13 mouse cellular contexts compared by ENCODE assay signal in the genomic region with DNA sequence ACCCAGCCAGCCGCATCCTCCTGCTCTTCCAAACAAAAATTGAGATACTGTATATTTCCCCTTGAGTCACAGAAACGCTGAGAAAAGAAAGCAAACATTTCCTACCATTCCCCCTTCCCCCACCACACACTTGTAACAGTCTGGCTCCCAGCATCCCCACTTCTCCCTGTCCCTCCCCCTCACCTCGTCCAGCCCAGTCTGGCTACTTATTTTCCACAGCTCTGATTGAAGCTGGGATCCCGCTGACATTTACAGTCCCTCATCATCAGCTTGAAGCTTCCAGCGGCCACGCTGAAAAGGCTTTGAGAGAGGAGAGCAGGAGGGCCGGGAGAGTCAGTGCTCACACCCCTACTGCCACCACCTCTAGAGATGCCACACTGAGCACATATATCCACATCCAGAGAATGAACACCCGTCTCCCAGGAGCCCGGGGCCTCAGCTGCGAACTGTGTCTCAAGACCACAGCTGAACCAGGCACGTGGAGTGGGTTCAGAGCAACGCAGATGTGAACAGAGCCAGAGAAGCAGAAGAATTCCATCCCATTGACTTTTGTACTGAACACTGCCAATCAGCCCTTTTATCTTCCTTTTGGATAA.
DNase-seq lines count a peak whose midpoint lies in the region; ATAC-seq lines count a peak whose summit lies in the region.
"Had no signal": no experiment of that assay in that cellular context is flagged by ENCODE, and none has a peak within 500 bp of the region (broad histone marks: within the 10 kb centered on the region; RNA-seq: fewer than 3 reads in every experiment).

No protein-coding gene starts in this region.

- no peak for DNase-seq in kidney, adult 11 months
- no peak for DNase-seq in thymus, postnatal 10 days (ENCODE audit: low spot score in 2 of 2)
- DNase-seq in cerebellum, adult 18-20 months, result no peak
- DNase-seq in spleen, adult 18-20 months, result no peak
- DNase-seq: cerebellum, adult 9-11 months; kidney, postnatal 25 days; liver, postnatal 0 days had no signal

- 15% methylated on average over 12 of the region's 12 CpGs for WGBS in kidney, embryonic 15.5 days
- WGBS in forebrain, embryonic 13.5 days, result 14% methylated on average over 12 of the region's 12 CpGs
- WGBS in hindbrain, embryonic 15.5 days, result 8% methylated on average over 12 of the region's 12 CpGs
- WGBS in neural tube, embryonic 13.5 days, result 4% methylated on average over 12 of the region's 12 CpGs

- no peaks in the 10 kb centered on the region for H3K36me3 ChIP-seq in kidney, embryonic 15.5 days
- no peaks in the 10 kb centered on the region for H3K36me3 ChIP-seq in forebrain, embryonic 13.5 days (ENCODE audit: poor library complexity, severe bottlenecking)
- no peaks in the 10 kb centered on the region for H3K36me3 ChIP-seq in hindbrain, embryonic 15.5 days
- no peaks in the 10 kb centered on the region for H3K36me3 ChIP-seq in neural tube, embryonic 13.5 days
- H3K36me3 ChIP-seq: limb, embryonic 12.5 days had no signal

- no peak overlapping the region for H3K9ac ChIP-seq in kidney, embryonic 15.5 days
- 0 out of 2 replicates have a peak overlapping the region, but pooled peaks have one; percentile 3 for H3K9ac ChIP-seq in forebrain, embryonic 13.5 days
- no peak overlapping the region for H3K9ac ChIP-seq in hindbrain, embryonic 15.5 days
- H3K9ac ChIP-seq in neural tube, embryonic 13.5 days, result peak overlapping the region; percentile 39; the same call in 1 of the 2 replicates
- H3K9ac ChIP-seq: limb, embryonic 12.5 days; liver, postnatal 0 days had no signal

- H3K9me3 ChIP-seq in kidney, embryonic 15.5 days (replicated peaks), result no peaks in the 10 kb centered on the region
- H3K9me3 ChIP-seq in forebrain, embryonic 13.5 days (replicated peaks), result no peaks in the 10 kb centered on the region
- H3K9me3 ChIP-seq in hindbrain, embryonic 15.5 days, result no peaks in the 10 kb centered on the region
- no peaks in the 10 kb centered on the region for H3K9me3 ChIP-seq in neural tube, embryonic 13.5 days
- H3K9me3 ChIP-seq: limb, embryonic 12.5 days had no signal

- peaks cover 46% of the 10 kb centered on the region for H3K4me1 ChIP-seq in kidney, embryonic 15.5 days
- H3K4me1 ChIP-seq in forebrain, embryonic 13.5 days, result peaks cover 47% of the 10 kb centered on the region
- peaks cover 44% of the 10 kb centered on the region for H3K4me1 ChIP-seq in hindbrain, embryonic 15.5 days (replicated peaks)
- H3K4me1 ChIP-seq in neural tube, embryonic 13.5 days (replicated peaks), result peaks cover 85% of the 10 kb centered on the region

- peak; percentile 34; the same call in 1 of the 2 replicates for ATAC-seq in kidney, embryonic 15.5 days (replicated peaks; ENCODE audit: low FRiP score)
- peak; percentile 60 for ATAC-seq in forebrain, embryonic 13.5 days
- no peak for ATAC-seq in hindbrain, embryonic 15.5 days (ENCODE audit: low FRiP score, low read depth)
- peak; percentile 60 for ATAC-seq in neural tube, embryonic 13.5 days (ENCODE audit: low read depth)
- ATAC-seq: inflammation-experienced regulatory T-cells, adult 6 months; liver, postnatal 0 days had no signal

- H3K4me2 ChIP-seq in kidney, embryonic 15.5 days, result no peak overlapping the region
- 0 out of 2 replicates have a peak overlapping the region, but pooled peaks have one; percentile 4 for H3K4me2 ChIP-seq in forebrain, embryonic 13.5 days
- H3K4me2 ChIP-seq in hindbrain, embryonic 15.5 days, result no peak overlapping the region
- peak overlapping the region; percentile 6 for H3K4me2 ChIP-seq in neural tube, embryonic 13.5 days
- H3K4me2 ChIP-seq: limb, embryonic 12.5 days had no signal

- peaks cover 5% of the 10 kb centered on the region for H3K27me3 ChIP-seq in kidney, embryonic 15.5 days
- H3K27me3 ChIP-seq in forebrain, embryonic 13.5 days, result peaks cover 26% of the 10 kb centered on the region
- H3K27me3 ChIP-seq in hindbrain, embryonic 15.5 days, result peaks cover 9% of the 10 kb centered on the region
- H3K27me3 ChIP-seq in neural tube, embryonic 13.5 days, result peaks cover 9% of the 10 kb centered on the region

- H3K4me3 ChIP-seq in kidney, embryonic 15.5 days (replicated peaks), result no peak overlapping the region
- no peak overlapping the region for H3K4me3 ChIP-seq in forebrain, embryonic 13.5 days
- H3K4me3 ChIP-seq in hindbrain, embryonic 15.5 days, result no peak overlapping the region
- H3K4me3 ChIP-seq in neural tube, embryonic 13.5 days, result no peak overlapping the region
- H3K4me3 ChIP-seq: limb, embryonic 12.5 days had no signal

- H3K27ac ChIP-seq in kidney, embryonic 15.5 days, result no peak overlapping the region
- H3K27ac ChIP-seq in forebrain, embryonic 13.5 days, result peak overlapping the region; percentile 76
- H3K27ac ChIP-seq in hindbrain, embryonic 15.5 days (replicated peaks), result peak overlapping the region; percentile 3; the same call in 1 of the 2 replicates
- peak overlapping the region; percentile 83 for H3K27ac ChIP-seq in neural tube, embryonic 13.5 days (replicated peaks)
- H3K27ac ChIP-seq: limb, embryonic 12.5 days had no signal

Comparison
In these comparisons a context has a peak if more than half of its experiments do, and no peak if none do; other contexts are left out.
1. H3K4me2 ChIP-seq: peak in forebrain, embryonic 13.5 days (single experiment) and neural tube, embryonic 13.5 days (single experiment); none in kidney, embryonic 15.5 days (single experiment) and hindbrain, embryonic 15.5 days (single experiment).
2. H3K9ac ChIP-seq: peak in forebrain, embryonic 13.5 days (single experiment) and neural tube, embryonic 13.5 days (single experiment); none in kidney, embryonic 15.5 days (single experiment) and hindbrain, embryonic 15.5 days (single experiment).